Mouse (Mus musculus) ES-E14 (cell line): ENCODE results near the gene Lypd6b.

Experiments used
- MAFK ChIP-seq: IDR thresholded peaks from 2 replicates; pipeline ENCODE4 v1.6.1; 2014; ENCODE audit warnings: mild to moderate bottlenecking, low read depth, low read length, inconsistent platforms; ENCODE audit not compliant: insufficient read depth
- ZC3H11A ChIP-seq: IDR thresholded peaks from 2 replicates; pipeline ENCODE4 v1.6.1; 2012; ENCODE audit warnings: low read depth, mild to moderate bottlenecking, inconsistent platforms, low read length, borderline replicate concordance
- ZNF384 ChIP-seq: IDR thresholded peaks from 2 replicates; pipeline ENCODE4 v1.6.1; 2012; ENCODE audit warnings: low read depth, low read length, inconsistent platforms

- TF ChIP-seq ZNF384 = no peak
- TF ChIP-seq MAFK = no peak
- no peak for TF ChIP-seq ZC3H11A
Measured at GRCm38 (mm10) chr2:49825588-49825987, 38.1 kb downstream of the Lypd6b start.
